Mouse (Mus musculus) thymus, postnatal 36 days (tissue): ENCODE data around the gene Susd4.

Source experiments
- DNase-seq, 2 experiments: peaks; one replicate each; pipeline ENCODE4 v3.0.0; 2022; ENCODE audit warnings: mixed read lengths in 2 of 2

The Susd4 gene

DNA sequence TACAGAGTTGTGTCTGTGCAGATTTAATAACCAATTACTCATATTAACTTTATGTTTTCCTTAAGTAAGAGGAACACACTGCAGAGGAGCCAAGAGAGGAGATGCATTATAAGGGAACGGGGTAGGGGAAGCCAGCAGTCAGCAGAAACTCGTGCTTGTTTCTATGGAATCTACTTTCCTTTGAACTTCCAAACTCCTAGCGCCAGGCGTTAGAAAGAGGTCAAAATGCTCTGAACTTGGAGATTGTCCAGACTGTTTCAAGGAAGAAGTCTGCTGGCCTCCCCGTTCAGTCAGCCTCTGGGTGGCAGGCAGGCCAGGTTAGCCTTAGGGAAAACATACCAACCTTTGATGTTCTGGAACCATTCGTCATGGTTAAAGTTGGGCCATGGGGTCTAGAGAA is 25.2 kb downstream of the Susd4 start:
- DNase-seq = no peak

- peak; percentile 68 for DNase-seq
Observed at GRCm38 (mm10) chr1:182792521-182793071, 28.9 kb downstream of the Susd4 start.

DNA sequence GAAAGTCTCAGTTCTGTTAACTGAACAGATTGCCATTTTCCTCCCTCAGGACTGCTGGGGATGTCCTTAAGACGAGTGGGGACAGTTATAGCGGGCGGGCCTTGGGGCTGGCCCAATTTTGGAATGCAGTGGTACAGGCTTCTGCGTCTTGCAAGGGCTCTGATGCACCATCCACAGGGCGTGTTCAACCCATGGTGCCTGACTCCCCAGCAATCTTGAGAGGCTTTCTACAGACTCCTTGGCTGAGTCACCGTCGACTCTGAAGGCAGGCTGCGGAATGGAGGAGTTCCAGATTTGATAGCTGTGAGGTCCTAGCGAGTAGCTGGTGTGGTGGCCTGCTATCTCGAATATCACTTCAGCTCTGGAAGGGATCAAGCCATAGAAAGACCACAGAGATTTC is 30.6 kb downstream of the Susd4 start:
- no peak for DNase-seq

GRCm38 (mm10) chr1:182794628-182795027 is 31.0 kb downstream of the Susd4 start:
- no peak for DNase-seq

GRCm38 (mm10) chr1:182797048-182797447 is 33.4 kb downstream of the Susd4 start:
- DNase-seq = no peak

- no peak for DNase-seq
Observed at GRCm38 (mm10) chr1:182801590-182801989, 37.9 kb downstream of the Susd4 start.

DNA sequence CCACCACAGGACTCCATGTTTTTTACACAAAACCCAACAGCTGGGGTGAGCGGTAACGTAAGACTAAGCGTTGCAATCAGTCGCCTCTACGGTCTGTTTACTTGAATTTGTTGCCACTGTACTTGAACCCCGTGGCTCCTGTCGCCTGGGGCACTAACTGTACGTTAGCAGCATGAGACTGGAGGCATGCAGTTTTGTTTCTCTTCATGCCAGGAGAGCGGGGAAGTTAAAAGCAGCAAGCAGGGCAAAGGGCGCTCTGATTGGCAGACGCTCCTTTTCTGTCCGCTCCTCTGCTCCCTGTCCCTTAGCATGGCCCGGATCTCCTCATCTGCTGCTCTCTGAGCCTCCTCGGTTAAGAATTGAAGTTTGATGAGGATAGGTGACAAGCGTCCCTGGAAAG is 39.2 kb downstream of the Susd4 start:
- no peak for DNase-seq

- DNase-seq = no peak
Observed at GRCm38 (mm10) chr1:182813991-182814390, 50.3 kb downstream of the Susd4 start.

- DNase-seq = no peak
Observed at GRCm38 (mm10) chr1:182814566-182814965, 50.9 kb downstream of the Susd4 start.

DNA sequence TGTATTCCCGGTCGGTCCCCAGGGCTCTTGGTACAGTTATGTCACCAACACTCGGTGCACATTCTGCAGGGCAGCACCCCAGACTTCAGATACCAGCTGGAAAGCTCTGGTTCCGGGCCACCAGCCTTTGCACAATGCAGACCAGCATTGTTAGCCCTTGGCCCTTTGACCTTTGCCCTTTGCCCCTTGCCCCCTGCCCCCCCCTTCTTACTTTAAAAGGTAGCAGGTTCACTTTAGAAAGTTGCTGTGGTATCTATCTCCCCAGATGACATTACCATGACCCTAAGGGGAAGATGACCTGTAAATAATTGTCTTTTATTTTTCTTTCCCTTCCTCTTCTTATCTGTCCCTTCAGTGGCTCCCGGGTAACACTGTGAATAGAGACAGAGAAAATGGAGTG is 53.4 kb downstream of the Susd4 start:
- no peak for DNase-seq

GRCm38 (mm10) chr1:182817624-182818023 is 54.0 kb downstream of the Susd4 start:
- no peak for DNase-seq

DNA sequence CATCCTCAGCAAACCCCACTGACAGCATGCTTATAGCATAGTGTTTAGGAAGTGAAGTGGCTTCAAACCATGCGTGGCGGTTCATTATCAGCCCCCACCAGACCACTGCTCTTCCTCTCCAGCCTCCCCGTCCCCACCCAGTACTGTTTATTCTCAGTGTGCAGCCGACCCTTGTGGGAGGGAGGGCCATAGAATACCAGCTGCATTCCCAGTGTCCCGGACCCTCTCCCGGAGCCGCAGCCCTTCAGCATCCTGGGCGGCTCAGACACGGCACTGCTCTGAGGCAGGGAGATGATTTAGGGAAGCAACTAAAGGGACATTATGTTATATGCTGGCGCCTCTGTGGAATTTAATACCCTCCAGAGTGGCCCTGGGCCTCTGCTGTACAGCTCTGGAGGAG is 55.3 kb downstream of the Susd4 start:
- no peak for DNase-seq

- no peak for DNase-seq
Observed at GRCm38 (mm10) chr1:182822729-182823128, 59.1 kb downstream of the Susd4 start.

DNA sequence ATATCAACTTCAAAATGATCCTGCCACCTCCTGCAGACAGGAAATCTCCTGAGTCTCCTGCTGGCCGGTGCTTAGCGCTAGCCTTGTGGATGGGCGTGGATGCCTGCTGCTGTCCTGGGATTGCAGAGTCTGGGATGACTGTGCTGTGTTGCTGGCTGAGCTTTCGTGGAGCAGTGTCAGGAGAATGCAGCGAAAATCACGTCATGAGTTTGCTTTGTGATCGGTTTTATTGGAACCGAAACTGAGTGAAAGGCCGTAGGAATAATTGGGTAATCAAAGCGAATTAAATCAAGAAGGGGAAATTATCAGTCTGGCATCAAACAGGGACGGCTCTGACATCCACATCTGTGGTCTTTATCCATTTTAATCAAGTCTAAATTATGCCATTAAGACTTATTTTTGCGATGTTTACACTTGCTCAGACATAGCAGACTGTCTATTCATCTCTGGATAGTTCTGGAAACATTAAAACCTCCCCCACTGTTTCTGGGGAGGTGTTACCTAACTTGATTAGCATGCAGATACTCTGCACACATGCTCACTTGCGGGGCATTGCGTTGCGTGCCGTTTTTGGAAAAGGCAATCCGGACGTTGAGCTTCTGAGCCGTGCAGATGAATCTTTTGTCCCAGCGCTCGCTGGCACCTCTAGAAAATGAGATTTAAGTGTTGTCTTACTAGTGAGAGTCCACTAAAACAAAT is 60.2 kb downstream of the Susd4 start:
- DNase-seq = no peak

GRCm38 (mm10) chr1:182826557-182826956 is 62.9 kb downstream of the Susd4 start:
- no peak for DNase-seq

DNA sequence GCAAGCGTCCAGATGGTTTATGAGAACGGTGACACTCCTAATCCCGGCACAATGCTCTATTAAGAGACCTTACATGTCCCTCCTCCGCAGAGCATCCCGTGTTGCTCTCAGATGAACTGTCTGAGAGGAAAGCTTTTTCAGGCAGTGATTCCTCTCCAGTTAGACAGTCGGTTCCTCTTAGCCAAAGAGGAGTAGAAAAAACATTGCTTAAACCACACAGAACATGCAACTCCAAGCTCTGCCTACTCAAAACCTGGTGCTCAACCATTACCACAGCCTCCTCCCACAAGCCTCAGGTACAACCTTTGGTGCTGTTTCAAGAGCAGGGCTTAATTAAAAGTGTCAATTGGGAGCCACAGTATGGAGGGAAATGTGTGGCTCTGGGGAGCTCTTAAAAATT is 74.4 kb downstream of the Susd4 start:
- DNase-seq = no peak

DNA sequence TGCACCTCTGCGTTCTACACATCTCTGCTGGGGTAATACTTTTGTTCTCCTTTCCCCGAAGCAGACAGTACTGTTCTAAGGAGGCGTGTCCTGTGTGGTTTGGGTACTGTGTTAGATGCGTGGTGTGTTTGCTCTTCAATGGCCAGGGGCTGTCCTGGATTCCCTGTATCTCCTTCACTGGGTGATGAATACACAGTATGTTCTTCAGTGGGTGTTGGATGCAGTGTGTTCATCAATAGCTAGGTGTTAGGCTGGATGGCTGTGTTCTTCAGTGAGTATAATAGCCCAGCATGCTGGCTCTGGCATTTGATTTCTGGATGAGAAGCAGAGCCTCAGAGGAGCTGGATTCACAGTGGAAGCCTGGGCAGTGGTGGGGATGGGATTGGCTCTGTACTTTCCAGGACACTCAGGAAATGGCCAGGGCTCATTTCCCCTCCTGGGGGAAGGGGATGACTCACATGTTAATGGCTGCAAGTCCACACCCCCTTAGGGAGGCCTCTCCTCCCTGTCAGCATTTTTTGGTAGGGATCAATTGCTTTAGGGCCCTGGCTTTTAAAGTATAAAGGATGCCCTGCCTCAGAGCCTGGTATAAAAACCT is 75.8 kb downstream of the Susd4 start:
- no peak for DNase-seq

- no peak for DNase-seq
Observed at GRCm38 (mm10) chr1:182840011-182840410, 76.4 kb downstream of the Susd4 start.

- no peak for DNase-seq
Observed at GRCm38 (mm10) chr1:182840606-182841005, 76.9 kb downstream of the Susd4 start.

- DNase-seq = no peak
Observed at GRCm38 (mm10) chr1:182849556-182849955, 85.9 kb downstream of the Susd4 start.

GRCm38 (mm10) chr1:182850080-182850479 is 86.4 kb downstream of the Susd4 start:
- DNase-seq = no peak

GRCm38 (mm10) chr1:182852158-182852557 is 88.5 kb downstream of the Susd4 start:
- no peak for DNase-seq

GRCm38 (mm10) chr1:182856636-182857035 is 93.0 kb downstream of the Susd4 start:
- no peak for DNase-seq

- no peak for DNase-seq
Observed at GRCm38 (mm10) chr1:182861671-182862358, 98.2 kb downstream of the Susd4 start.
